Mouse (Mus musculus) adrenal gland, adult 18-20 months (tissue): ENCODE data around the gene Rps17. TPM values are rescaled to one million over a fixed set of nuclear protein-coding genes. Genes with fewer than 3 reads are reported as not detected.

Experiments used
- DNase-seq, 2 experiments: peaks; one replicate each; pipeline ENCODE4 v3.0.0; 2021 to 2022; ENCODE audit warnings: low spot score in 2 of 2
- long read RNA-seq, 2 experiments: library from polyadenylated mRNA; stranded (forward); transcript quantifications; one replicate each; pipeline ENCODE4 v2.0.0; 2021
- total RNA-seq, 2 experiments: library from RNA; stranded (reverse); gene quantifications; 1 replicate in 1 of 2; 2 replicates in 1 of 2; pipeline ENCODE4 v1.2.3; 2021

Gene Rps17
- total RNA-seq = 1,000 to 10,000 TPM; 1,108 to 1,124 TPM
- long read RNA-seq, experiment 1, transcript Rps17-201 (5 exons, 494 nt) = major isoform, 36 of 46 reads
- long read RNA-seq, experiment 1, transcript Rps17-203 (4 exons, 660 nt) = minor isoform, 7 of 46 reads
- long read RNA-seq, experiment 1, partial matches to known transcripts = 2 of 46 reads
- long read RNA-seq, experiment 1, other reads (novel, unspliced or antisense) = 1 of 46 reads
- long read RNA-seq, experiment 2, transcript Rps17-203 (4 exons, 660 nt) = minor isoform, 31 of 254 reads
- long read RNA-seq, experiment 2, transcript Rps17-201 (5 exons, 494 nt) = major isoform, 216 of 254 reads
- long read RNA-seq, experiment 2, partial matches to known transcripts = 3 of 254 reads
- long read RNA-seq, experiment 2, other reads (novel, unspliced or antisense) = 2 of 254 reads

DNA sequence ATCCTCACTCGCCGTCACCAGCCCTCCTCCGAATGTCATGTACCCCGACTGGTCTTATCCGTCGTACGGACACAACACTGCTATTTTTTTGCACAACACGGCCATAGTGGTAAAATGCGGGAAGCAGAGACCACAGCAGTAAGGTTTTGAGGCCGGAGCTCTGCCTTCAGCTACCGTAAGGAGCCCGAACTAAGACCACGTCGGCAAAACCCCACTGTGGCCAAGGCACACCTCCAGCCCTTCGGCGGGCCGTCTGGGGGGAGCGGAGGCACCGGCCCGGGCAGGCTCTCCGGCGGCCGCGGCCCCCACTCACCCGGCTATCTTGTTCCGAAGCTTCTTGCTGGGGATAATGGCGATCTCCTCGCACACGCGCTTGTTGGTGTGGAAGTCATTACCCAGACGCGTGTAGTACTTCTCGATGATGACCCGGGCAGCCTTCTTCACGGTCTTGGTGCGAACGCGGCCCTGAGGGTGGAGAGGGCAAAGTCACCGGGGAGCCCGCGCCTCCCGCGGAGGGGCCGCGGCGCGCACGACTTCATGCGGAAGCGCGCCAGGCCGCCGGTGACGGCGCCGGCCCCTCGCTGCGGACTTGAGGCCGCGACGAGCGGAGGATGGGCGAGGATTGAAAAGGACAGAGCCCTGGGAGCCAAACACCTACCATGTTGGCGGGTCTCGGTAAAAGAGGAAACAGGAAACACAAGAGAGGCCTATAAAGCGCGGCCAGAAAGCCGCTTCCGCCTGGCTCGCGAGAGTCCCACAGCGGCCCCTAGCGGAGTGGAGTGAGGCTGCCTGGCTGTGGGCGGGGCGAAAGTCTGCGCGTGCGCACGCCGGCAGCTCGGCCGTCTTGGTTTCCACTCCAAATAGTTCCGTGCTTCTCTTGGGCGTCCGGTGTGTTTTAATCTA is at the start of gene Rps17:
TSS of gene Rps17 (minus strand) at position 711 of the 903 bp plus-strand sequence.
- DNase-seq = peak; percentile 100

DNA sequence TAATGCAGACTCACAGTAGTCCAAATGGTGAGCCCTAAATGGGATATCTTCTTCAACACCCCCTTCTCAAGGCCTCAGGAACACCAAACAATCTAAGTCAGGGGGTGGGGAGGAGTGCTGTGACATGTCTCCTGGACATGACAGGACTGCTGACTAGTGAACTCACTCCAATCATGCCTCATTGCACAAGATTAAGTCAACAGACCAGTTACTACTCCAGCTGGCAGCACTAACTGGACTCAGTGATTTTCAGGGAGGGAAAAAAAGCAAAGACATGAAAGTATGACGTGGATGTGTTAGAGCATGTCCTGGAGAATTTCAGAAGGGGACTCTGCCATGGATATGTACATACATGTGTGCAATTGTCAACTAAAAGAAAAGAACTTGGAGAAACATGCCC is 34.3 kb upstream of the Rps17 start:
- DNase-seq = no peak

DNA sequence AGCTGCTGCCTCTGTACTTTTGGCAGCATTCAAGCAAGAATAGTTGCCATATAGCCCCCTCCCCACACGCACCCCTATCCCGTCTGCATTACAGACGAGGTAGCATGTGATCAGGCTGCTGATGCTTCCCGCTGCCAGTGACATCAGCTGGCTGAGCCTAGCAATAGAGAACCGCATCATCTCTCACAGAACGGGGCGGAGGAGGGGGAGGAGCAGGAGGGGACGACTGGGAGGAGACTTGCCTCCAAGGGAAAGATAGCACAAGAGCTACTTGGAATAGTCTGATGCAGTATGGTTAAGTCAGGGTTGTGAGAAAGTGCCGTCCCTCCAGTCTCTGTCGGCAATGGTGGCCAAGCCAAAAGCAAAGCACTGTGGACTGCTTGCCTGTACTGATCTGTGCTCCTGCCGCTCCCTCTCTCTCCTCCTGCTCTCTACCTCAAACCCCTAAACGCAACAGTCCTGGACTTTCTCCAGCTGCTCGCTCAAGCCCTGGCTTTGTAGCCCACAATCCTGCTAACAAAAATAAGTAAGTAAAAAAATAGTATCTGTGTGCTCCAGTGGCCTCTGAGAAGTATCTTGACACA is 27.4 kb upstream of the Rps17 start:
- peak; percentile 33 to 36 for DNase-seq

DNA sequence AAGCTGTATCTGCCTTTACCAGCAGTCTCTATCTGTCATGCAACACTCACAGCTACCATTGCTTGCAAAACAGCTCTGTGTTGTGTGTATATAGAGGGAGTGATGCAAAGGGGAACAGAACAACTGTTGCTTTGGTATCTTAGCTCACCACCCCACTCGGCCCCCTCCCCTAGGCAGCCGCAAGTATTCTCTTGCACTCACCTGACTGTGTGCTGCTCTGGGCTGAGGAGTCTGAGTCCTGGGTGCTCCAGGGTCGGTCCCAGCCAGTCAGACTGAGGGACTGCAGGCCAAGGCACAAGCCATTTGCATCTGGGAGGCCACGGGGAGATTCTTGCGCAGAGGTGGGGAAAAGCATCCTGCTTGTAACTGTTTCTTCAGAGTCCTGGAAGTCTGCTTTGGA is 26.8 kb upstream of the Rps17 start:
- no peak for DNase-seq

DNA sequence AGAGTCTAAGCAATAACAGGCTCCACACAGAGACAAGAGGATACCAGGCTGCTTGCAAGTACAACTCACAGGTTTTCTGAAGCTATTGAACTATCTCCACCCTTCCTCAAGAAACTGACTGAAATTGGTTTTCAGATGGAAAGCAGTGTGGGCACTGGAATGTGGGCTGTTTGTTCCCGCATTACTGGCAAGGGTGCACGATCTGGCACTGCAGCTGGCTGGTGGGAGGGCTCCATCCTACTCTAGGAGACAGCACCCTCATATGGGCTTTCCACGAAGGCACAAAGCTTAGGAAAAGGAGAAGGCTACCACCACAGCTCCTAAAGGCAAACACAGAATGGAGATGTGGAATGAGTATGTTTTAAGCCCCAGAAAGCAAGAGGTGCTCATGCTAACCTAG is 24.7 kb upstream of the Rps17 start:
- no peak for DNase-seq

DNA sequence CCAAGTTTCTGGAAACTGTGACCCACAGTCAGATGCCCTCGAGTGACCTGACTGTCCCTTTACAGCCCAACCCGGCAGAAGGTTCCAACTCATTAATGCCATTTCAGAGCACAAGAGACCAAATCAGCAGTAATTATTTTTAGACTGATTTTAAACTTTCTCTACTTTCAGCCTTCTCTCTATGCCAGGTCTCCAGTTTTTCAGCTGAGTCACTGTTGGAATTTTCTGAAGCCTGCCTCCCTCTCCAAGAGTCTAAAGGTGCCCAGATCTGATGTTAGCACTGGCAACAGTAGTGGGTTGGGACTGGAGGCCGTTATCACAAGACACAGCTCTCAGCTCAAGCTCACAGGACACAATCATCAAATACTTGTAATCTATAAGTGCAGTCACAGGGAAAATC is 22.9 kb upstream of the Rps17 start:
- DNase-seq = no peak

DNA sequence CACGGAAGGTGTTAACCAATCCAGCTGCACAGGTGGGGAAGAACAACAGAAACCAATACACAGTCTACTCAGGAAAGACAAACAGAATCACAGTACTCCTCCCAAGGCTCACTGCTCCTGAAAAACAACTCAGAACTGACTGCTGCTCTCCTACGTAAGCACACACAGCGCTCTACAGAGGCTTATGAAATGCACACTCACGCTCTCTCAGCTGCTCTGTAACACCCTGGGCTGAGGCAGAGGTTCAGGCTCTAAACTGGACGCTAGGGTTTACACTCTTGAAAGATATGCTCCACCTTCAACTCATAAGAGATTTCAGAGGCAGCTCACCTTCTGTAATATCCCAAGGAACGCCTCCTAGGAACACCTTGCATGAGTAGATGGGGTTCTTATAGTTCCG is 11.9 kb upstream of the Rps17 start:
- no peak for DNase-seq

DNA sequence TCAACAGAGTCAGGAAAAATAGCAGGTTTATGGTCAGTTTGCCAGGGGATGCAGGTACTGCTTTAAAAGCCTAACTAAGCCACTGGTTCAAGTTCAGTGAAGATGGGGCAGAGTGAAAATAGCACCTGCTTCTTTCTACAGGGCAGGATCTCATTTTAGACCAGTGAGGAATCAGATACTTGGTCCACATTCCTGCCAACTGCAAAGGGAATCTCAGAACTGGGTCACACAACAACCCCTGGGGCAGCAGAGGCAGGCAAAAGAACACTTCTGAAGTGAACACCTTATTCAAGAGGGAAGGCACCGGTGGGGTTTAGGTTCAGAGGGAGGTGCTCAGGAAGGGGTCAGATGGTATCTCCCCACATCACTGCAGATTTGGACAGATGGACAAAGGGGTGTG is 11.3 kb upstream of the Rps17 start:
- no peak for DNase-seq

DNA sequence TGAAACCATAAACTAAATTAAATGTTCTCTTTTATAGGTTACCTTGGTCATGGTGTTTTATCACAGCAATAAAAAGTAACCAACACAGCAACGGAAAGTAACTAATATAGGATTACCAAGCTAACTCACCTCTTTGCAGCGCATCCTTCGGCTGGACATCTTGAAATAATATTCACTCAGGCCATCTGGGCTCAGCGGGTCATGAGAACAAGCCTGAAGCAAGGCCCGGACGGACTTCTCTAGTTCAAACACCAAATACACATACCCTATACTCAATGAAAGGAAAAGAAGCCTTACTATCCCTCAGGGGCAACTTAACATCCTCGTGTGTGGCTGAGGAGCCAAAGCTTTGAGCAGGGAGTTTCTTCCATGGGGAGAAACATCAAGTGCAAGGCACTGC is 10.7 kb upstream of the Rps17 start:
- no peak for DNase-seq

DNA sequence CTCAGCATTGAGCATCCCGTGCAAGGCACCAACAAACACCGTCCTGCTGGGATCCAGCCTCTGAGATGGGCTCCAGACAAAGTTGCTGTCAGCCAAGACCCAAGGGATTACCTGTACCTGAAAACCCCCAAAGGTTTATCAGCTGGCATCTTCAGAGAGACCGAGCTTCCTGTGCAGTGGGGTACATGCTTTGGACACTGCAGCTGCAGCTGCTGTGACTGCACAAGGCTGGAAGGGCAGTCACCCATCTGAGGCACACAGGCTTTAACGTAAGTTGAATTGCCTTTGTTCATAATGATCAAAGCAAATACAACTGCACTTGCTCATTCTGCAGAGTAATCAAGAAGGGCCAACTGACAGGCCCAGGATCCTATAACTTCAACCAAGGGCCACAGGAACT is 6.8 kb upstream of the Rps17 start:
- no peak for DNase-seq

DNA sequence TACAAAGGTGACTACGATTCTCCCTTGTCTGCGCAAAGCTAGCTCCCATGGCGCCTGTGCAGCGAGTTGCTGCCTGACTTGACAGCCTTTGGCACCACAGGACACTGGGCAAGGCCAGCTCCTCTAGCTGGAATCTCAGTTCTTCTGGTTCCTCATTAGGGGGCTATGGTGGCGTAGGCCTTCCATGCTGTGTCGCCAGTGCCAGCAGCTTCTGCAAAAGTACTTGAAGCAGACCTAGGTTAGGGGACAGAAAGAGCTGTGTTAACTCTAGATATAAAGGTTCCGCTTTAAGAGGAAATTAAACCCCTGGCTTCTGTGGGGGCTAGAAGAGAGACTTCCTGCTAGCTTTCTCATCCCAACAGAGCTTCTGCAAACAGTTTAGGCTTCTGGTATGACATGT is 3.2 kb upstream of the Rps17 start:
- no peak for DNase-seq

DNA sequence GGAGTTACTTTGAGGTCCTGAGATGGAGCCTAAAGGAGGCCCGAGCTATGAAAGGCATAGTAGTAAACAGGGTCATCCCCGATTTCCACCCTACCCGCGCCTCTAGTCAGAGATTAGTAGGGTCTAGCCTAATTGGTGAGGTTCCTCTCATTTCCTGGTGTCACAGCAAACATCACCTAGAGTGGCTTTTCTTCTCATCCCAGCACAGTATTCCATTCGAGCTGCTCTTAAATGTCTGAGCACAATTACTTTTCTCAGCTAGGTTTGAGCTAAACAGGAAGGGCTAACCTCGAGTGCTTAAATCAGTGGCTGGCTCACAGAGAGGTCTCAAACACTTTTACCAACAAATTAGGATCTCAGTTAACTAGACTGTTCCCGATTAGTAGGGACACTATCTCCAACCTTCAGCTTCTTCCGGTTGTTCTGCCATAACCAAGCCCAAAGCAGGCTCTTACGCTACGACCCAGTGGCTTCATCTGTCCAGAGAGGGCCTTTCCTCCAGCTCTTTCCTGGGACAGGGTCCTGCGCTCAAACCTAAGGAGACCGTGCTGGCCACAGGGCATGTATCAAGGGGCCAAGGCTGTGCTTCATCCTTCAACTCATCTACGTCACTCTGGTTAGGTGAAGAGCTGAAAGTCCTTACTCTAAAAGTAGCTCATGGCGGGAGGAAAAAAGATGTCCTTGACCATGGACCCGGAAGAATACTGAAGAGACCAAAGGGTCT is 555 bp upstream of the Rps17 start:
- DNase-seq = no peak

DNA sequence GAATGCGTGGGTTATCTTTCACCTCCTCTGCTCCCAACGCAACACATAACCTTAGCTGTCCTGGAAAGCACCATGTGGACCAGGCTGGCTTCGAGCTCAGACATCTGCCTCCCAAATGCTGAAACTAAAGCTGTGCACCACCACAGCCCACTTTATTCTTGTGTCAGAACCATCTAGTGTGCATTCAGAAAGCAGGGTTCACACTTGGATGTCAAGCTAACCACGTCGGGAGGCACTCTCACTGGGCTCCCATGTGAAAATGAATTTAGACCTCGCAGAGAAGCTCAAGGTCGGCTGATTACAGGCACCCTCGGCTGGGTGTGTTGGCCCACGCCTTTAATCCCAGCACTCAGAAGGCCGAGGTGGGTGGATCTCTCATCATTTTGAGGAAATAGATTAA is 1.2 kb downstream of the Rps17 start:
- DNase-seq = no peak

DNA sequence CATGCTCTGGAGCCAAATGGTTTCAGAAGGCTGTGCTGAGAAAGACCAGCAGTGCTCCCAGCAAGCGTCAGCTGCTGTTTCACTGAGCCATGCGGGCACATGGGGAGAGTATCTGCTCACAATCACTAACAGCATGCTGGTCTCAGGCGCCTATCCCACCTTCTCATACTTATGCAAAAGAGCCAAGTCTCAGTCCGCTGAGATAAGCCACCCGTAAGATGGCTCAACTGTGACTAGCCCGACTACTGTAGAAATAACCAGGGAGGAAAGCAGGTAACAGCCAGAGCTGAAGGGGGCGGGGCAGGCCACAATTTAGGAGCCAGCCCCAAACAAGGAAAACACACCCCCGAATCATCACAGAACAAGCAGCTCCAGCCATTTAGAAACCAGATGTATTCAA is 1.7 kb downstream of the Rps17 start:
- DNase-seq = no peak

DNA sequence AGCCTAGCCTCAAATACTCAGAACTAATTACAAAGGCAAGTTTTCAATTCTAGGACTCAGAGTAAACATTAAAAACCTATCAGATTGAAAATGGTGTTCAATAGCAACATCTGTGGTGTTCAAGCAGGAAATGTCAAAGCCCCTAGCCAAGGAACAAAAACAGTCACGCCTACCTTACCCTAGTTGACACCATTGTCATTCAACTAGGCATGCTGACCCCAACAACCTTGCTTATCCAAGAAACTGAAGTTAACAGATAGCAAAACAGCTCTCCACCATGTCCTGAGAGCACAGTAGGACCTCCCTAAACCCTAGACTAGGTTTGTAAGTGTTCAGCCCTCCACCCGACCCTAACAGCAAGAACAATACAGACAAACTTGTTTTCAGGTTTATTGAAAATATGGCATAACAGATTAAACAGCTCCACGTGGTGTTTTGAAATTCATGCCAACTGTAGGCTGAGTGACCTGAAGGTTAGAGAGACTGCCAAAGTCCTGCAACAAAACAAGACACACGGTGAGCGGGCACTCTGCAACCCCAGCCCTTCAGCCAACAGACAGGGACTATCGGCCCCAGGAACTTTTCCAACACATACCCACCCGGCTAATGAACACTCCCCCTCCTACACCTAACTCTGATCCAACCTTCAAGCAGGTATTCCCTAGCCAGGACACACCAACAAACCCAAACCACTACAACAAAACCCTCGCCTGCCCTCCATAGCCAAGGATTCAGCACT is 2.5 kb downstream of the Rps17 start:
- DNase-seq = no peak

DNA sequence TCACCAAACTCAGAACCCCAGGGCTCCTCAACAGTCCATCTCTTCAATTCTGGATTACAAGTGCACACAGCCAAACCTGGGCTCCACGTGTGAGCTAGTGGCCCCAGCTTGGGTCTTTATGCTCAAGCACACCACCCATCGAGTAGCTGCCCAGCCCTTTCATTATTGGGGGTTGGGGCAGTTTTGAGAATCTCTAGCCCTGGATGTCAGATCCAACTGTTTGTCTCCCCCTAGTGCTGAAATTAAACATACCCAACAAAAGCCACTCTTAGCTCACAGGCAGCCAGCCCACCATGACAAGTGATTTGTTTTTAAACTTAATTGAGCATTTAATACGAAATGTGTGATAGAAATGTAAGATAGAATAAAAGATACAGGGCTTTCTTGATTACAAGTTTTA is 3.5 kb downstream of the Rps17 start:
- DNase-seq = no peak

DNA sequence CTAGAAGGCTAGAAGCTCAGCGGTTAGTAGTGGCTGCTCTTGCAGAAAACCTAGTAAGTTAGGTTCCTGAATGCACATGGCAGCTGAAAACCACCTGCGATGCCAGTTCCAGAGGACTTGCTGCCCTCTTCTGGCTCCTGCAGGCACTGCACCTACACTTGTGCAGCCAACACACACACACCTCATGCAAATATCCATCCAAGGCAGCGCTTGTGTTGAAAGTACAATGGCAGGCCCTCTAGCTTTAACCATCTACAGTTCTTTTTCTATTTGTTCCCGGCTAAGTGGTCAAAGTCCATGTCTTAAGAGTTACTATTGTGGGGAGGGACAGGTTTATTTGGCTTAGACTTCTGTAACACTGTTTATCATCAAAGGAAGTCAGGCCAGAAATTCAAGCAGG is 5.3 kb downstream of the Rps17 start:
- DNase-seq = peak in 1 of 2 experiments; percentile 59

DNA sequence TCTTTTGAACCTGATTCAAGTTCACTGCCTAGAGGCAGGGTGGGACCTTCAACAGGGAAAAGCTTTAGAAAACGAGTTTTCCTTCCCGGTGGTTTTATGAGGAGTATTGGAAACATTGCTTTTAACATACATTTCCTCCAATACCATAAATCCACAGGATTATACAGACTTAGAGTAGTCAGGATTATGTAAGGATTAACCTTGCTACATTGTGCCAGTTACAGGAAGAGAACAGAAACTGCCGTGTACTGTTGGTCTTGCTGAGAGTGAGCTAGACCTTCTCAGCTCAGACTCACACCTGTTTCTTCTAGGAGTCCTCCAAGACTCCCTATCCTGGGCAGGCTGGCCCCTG is 6.6 kb downstream of the Rps17 start:
- no peak for DNase-seq

DNA sequence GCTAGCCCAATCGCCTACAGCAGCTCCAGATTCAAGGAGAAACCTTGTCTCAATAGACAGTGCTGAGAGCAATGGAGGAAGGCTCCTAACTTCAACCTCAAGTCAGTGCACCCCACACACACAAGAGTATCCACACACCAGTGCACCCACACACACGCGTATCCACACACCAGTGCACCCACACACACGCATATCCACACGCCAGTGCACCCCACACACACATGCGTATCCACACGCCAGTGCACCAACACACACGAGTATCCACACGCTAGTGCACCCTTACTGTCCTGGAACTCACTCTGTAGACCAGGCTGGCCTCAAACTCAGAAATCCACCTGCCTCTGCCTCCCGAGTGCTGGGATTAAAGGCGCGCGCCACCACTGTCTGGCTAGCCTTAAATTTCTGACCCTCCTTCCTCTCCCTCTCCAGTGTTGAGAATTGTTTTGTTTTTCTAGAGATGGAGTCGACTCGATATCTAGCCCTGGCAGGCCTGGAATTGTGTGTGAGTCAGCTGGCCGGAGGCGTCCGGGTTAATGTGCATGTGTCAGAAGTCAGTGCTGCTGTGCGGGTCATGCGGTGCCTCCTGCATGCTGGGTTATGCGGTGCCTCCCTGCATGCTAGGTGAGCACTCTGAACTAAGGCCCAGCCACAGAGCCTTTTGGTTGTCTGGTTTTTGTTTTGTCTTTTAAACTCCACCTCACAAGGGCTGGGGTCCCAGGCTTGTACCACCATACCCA is 7.1 kb downstream of the Rps17 start:
- DNase-seq = no peak

DNA sequence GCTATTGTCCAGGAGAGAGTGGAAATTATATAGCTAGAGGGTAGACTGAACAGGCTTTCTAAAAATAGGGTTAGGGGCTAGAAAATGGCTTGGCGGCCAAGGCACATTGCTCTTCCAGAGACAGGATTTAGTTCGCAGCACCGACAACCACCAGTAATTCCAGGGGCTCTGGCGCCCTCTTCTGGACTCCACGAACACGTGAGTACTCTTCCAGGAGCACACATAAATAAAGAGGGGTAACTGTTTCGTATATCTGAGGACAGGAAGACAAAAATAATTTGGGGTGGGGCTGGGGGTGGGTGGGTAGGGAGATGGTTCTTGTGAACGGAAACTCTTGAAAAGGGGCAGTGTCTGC is 8.6 kb downstream of the Rps17 start:
- DNase-seq = peak in 1 of 2 experiments; percentile 62
